Mouse (Mus musculus) heart, adult 2 months (tissue): ENCODE measurements around the gene Tnfaip8l1.

Source experiments
- EP300 ChIP-seq: fragments of 200-500 bp; IDR thresholded peaks from 2 replicates; pipeline ENCODE4 v1.6.1; 2011; ENCODE audit warnings: low read depth, low read length, control low read depth; ENCODE audit not compliant: insufficient read depth
- POLR2A ChIP-seq: fragments of 200-500 bp; IDR thresholded peaks from 2 replicates; pipeline ENCODE4 v1.6.1; 2011; ENCODE audit warnings: mild to moderate bottlenecking, low read depth, low read length, control low read depth; ENCODE audit not compliant: insufficient read depth

DNA sequence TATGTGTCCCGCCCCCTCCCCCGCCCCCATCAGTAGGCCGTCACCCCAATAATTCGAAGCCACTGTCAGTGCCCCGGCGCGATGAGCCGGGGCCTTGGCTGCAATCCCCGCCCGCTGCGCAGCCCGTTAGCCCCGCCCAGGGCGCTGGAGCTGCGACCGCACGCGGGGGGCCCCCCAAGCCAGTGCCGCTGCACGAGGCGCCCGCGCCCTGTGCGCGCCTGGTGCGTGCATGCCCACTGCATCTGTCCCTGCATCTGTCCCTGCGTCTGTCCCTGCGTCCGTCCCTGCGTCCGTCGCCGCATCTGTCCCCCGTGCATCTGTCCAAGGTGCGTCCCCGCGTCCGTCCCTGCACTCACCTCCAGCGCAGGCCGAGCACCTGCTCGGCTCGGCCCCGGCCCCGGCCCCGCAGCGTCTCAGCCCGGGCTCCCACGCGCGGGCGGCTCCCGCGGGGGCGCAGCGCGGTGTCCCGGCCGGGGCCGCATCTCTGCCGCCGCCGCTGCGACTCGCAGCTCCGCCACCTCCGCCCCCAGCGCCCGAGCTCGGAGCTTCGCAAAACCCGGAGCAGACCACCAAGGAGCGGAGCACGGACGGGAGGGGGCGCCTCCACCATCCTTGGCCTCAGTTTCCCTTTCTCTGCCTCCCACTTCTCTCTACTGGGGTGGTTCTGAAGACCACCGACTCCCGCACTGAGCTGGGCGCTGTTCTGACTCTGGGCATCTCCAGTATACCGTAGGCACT, 22.2 kb upstream of the Tnfaip8l1 start, which contains the start of gene Sema6b:
- no peak for TF ChIP-seq POLR2A
- no peak for TF ChIP-seq EP300
